Mouse (Mus musculus) intestine, postnatal 0 days (tissue): ENCODE results near the gene Med15. TPM values are rescaled to one million over a fixed set of nuclear protein-coding genes. Genes with fewer than 3 reads are reported as not detected.

Experiments used
- ATAC-seq: fragments of 200-750 bp; cut with Nextera tagmentation; 2 replicates; pipeline ENCODE4 v1.8.0; 2017; ENCODE audit warnings: mild to moderate bottlenecking, moderate TSS enrichment, moderate library complexity
- H3K27ac ChIP-seq: fragments of 300-500 bp; sonication (generic); 2 replicates; pipeline ENCODE4 v1.5.1; 2014; ENCODE audit warnings: mild to moderate bottlenecking, low read depth, low read length, moderate library complexity
- H3K27me3 ChIP-seq: fragments of 300-500 bp; sonication (generic); replicated peaks from 2 replicates; pipeline ENCODE4 v1.6.1; 2014; ENCODE audit warnings: low read length, mixed read lengths; ENCODE audit not compliant: control insufficient read depth, insufficient read depth
- H3K36me3 ChIP-seq: fragments of 300-500 bp; sonication (generic); 2 replicates; pipeline ENCODE4 v1.6.1; 2014; ENCODE audit warnings: mild to moderate bottlenecking, moderate library complexity; ENCODE audit not compliant: control insufficient read depth, insufficient read depth
- H3K4me1 ChIP-seq: fragments of 300-500 bp; sonication (generic); replicated peaks from 2 replicates; pipeline ENCODE4 v1.6.1; 2014; ENCODE audit warnings: antibody characterized with exemption, low read length, mixed read lengths; ENCODE audit not compliant: control insufficient read depth, insufficient read depth
- H3K4me2 ChIP-seq: fragments of 300-500 bp; sonication (generic); replicated peaks from 2 replicates; pipeline ENCODE4 v1.6.1; 2014; ENCODE audit warnings: low read depth, mild to moderate bottlenecking, moderate library complexity
- H3K4me3 ChIP-seq: fragments of 300-500 bp; sonication (generic); 2 replicates; pipeline ENCODE4 v1.5.1; 2014; ENCODE audit warnings: low read depth, low read length
- H3K9ac ChIP-seq: fragments of 300-500 bp; sonication (generic); 2 replicates; pipeline ENCODE4 v1.6.1; 2014; ENCODE audit warnings: mild to moderate bottlenecking, low read depth, low read length
- H3K9me3 ChIP-seq: fragments of 300-500 bp; sonication (generic); 2 replicates; pipeline ENCODE4 v1.6.1; 2016; ENCODE audit warnings: mixed run types; ENCODE audit not compliant: control insufficient read depth
- CTCF ChIP-seq: sonication (generic); IDR thresholded peaks from 2 replicates; pipeline ENCODE4 v1.5.1; 2016; ENCODE audit warnings: low read depth, mild to moderate bottlenecking, control low read depth, antibody characterized with exemption, moderate library complexity
- WGBS: fragments of 180-500 bp; shearing (Covaris S2); extraction: QIAGEN DNeasy Blood & Tissue Kit; methylation state at CpG from one replicate; pipeline ENCODE4 v1.1.7; 2014; 5-methylcytosine and 5-hydroxymethylcytosine counted together
- polyA plus RNA-seq: library from polyadenylated mRNA; unstranded; fragments of >200 nt; fragmentation: Nextera tagmentation; extraction: Ambion mirVana; gene quantifications from 2 replicates; pipeline ENCODE4 v1.2.1, GENCODE M21; 2015

The Med15 gene
- polyA plus RNA-seq, 1 experiment from 2014 or later, result 26.6 TPM

- no peaks in the 10 kb centered on the region; the same call in none of the 2 replicates for H3K4me1 ChIP-seq
- peak; percentile 52 for TF ChIP-seq CTCF
- no peaks in the 10 kb centered on the region for H3K27me3 ChIP-seq
- H3K4me3 ChIP-seq, result no peak overlapping the region
- peak overlapping the region; percentile 41 for H3K4me2 ChIP-seq
- peak; percentile 89 for ATAC-seq
- H3K27ac ChIP-seq, result peak overlapping the region; percentile 75
- WGBS, result 35% methylated on average over 4 of the region's 4 CpGs
- no peak overlapping the region for H3K9ac ChIP-seq
- peaks cover 22% of the 10 kb centered on the region; the same call in 1 of the 2 replicates for H3K36me3 ChIP-seq
- H3K9me3 ChIP-seq, result no peaks in the 10 kb centered on the region
These were observed 31.4 kb upstream of the Med15 start for GRCm38 (mm10) chr16:17764108-17764511.

DNA sequence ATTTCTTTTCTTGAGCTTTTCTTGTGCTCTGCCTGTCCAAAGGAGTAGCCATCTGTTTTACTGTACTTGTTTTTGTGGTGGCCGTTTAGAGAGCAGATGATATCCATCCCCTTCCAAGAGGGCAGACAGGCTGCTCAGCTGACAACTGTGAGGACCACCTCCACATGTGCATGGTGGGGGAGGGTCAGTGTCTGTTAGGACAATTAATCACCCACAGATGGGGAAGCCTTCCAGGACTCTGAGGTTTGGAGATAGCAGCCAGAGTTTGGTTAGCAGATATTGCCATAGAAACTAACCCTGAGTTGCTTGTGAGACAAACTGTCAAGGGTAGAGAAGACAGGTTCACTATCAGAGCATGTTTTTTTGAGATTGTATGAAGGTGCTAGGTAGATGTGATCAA is 28.4 kb upstream of the Med15 start:
- Histone ChIP-seq H3K27me3 (no peaks in the 10 kb centered on the region), H3K4me1 (peaks cover 5% of the 10 kb centered on the region), H3K4me3 (no peak overlapping the region), H3K36me3 (0 out of 2 replicates have a peak, but pooled peaks cover 3% of the 10 kb centered on the region), H3K9ac (no peak overlapping the region), H3K9me3 (no peaks in the 10 kb centered on the region), H3K4me2 (peak overlapping the region; percentile 83; the same call in 1 of the 2 replicates), H3K27ac (no peak overlapping the region)
- ATAC-seq, result no peak
- WGBS, result 68% methylated on average over 1 of the region's 1 CpGs
- TF ChIP-seq CTCF, result no peak

DNA sequence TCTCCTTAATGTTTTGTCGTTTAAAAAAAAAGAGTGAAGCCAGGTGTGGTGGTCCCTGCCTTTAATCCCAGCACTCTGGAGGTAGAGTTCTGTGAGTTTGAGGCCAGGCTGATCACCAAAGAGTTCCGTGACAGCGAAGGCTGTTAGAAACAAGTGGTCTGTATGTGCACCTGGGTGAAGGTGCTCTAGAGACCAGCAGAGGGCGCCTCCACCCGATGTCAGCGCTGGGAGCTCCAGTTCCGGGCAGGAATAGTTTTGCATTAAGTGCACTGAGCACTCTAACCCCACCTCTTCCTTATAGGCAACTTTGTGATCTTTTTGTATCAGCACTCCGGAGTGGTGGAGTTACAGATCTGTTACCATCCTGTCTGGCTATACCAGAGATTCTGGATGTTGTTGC is 28.0 kb upstream of the Med15 start:
- H3K9me3 ChIP-seq, result no peaks in the 10 kb centered on the region
- no peak overlapping the region for H3K9ac ChIP-seq
- no peak for ATAC-seq
- peaks cover 5% of the 10 kb centered on the region for H3K4me1 ChIP-seq
- TF ChIP-seq CTCF, result peak; percentile 83
- no peaks in the 10 kb centered on the region for H3K27me3 ChIP-seq
- WGBS, result 42% methylated on average over 8 of the region's 8 CpGs
- peak overlapping the region; percentile 83 for H3K4me2 ChIP-seq
- no peak overlapping the region for H3K27ac ChIP-seq
- H3K4me3 ChIP-seq, result no peak overlapping the region
- H3K36me3 ChIP-seq, result 0 out of 2 replicates have a peak, but pooled peaks cover 3% of the 10 kb centered on the region

GRCm38 (mm10) chr16:17759813-17760321 is 27.2 kb upstream of the Med15 start:
- under 1% methylated on average over 50 of the region's 54 CpGs for WGBS
- no peaks in the 10 kb centered on the region for H3K27me3 ChIP-seq
- peak overlapping the region; percentile 71 for H3K9ac ChIP-seq
- peaks cover 5% of the 10 kb centered on the region for H3K4me1 ChIP-seq
- H3K9me3 ChIP-seq, result no peaks in the 10 kb centered on the region
- H3K4me2 ChIP-seq, result peak overlapping the region; percentile 83
- H3K4me3 ChIP-seq, result peak overlapping the region; percentile 42
- H3K27ac ChIP-seq, result peak overlapping the region; percentile 94
- no peak for TF ChIP-seq CTCF
- no peak for ATAC-seq
- no peaks in the 10 kb centered on the region for H3K36me3 ChIP-seq

GRCm38 (mm10) chr16:17759344-17759773 is 26.7 kb upstream of the Med15 start, which contains the start of gene Klhl22:
TSS of gene Klhl22 (plus strand) at chr16:17759618.
- Histone ChIP-seq H3K9me3 (no peaks in the 10 kb centered on the region), H3K36me3 (no peaks in the 10 kb centered on the region), H3K4me3 (peak within 1 kb of the TSS; percentile 42), H3K27ac (peak within 1 kb of the TSS; percentile 94), H3K27me3 (no peaks in the 10 kb centered on the region), H3K4me2 (peak within 1 kb of the TSS; percentile 83), H3K4me1 (peaks cover 5% of the 10 kb centered on the region), H3K9ac (peak within 1 kb of the TSS; percentile 71)
- WGBS, result under 1% methylated on average over 26 of the region's 28 CpGs
- peak; percentile 73 for ATAC-seq
- no peak for TF ChIP-seq CTCF

GRCm38 (mm10) chr16:17758902-17759301 is 26.2 kb upstream of the Med15 start:
- no peak for TF ChIP-seq CTCF
- no peaks in the 10 kb centered on the region for H3K27me3 ChIP-seq
- H3K36me3 ChIP-seq, result no peaks in the 10 kb centered on the region
- peak overlapping the region; percentile 83 for H3K4me2 ChIP-seq
- H3K27ac ChIP-seq, result peak overlapping the region; percentile 94
- WGBS, result 10% methylated on average over 9 of the region's 9 CpGs
- H3K9ac ChIP-seq, result peak overlapping the region; percentile 71; the same call in 1 of the 2 replicates
- H3K4me1 ChIP-seq, result peaks cover 5% of the 10 kb centered on the region; the same call in 1 of the 2 replicates
- peak; percentile 76 for ATAC-seq
- peak overlapping the region; percentile 42 for H3K4me3 ChIP-seq
- no peaks in the 10 kb centered on the region for H3K9me3 ChIP-seq
